6 mouse cellular contexts compared by ENCODE assay signal in genomic region chr13:12616489-12616888, GRCm38 (mm10). TPM values are rescaled to one million over a fixed set of nuclear protein-coding genes. Genes with fewer than 3 reads are reported as not detected.
DNase-seq lines count a peak whose midpoint lies in the region; ATAC-seq lines count a peak whose summit lies in the region.
"Not testable (repeated sequence)": the region's sequence is repeated elsewhere in the genome, so short reads cannot be mapped to it uniquely, and the experiment has no call there.

No protein-coding gene starts in this region.

- 24% methylated on average over 3 of the region's 3 CpGs for WGBS in heart, embryonic 10.5 days
- 12% methylated on average over 3 of the region's 3 CpGs for WGBS in heart, embryonic 14.5 days
- WGBS in liver, embryonic 13.5 days (ENCODE audit: insufficient replicate concordance): 33% methylated on average over 3 of the region's 3 CpGs

- not testable (repeated sequence) for H3K27ac ChIP-seq in heart, embryonic 10.5 days; heart, embryonic 14.5 days (replicated peaks in 1 of 2; ENCODE audit: control insufficient read depth in 1 of 2, insufficient read depth in 1 of 2, low read depth in 2 of 2, low read length in 2 of 2); liver, embryonic 13.5 days

- not testable (repeated sequence) for H3K9me3 ChIP-seq in heart, embryonic 10.5 days; heart, embryonic 14.5 days (ENCODE audit: control insufficient read depth, low read length); liver, embryonic 13.5 days (replicated peaks)

- not testable (repeated sequence) for H3K27me3 ChIP-seq in heart, embryonic 10.5 days (ENCODE audit: insufficient read depth, poor library complexity, severe bottlenecking); heart, embryonic 14.5 days (ENCODE audit: control insufficient read depth, insufficient read depth, low read length); liver, embryonic 13.5 days

- ATAC-seq in heart, embryonic 14.5 days (ENCODE audit: insufficient number of reproducible peaks, insufficient read depth, low FRiP score, low read depth): peak; percentile 22; the same call in 1 of the 2 replicates
- peak; percentile 36 for ATAC-seq in liver, embryonic 13.5 days (ENCODE audit: low read depth)

- H3K4me2 ChIP-seq in heart, embryonic 14.5 days (ENCODE audit: low read length); liver, embryonic 13.5 days: not testable (repeated sequence)

- not testable (repeated sequence) for H3K9ac ChIP-seq in heart, embryonic 14.5 days (ENCODE audit: low read length); liver, embryonic 13.5 days

- H3K4me3 ChIP-seq in heart, embryonic 10.5 days; heart, embryonic 14.5 days (ENCODE audit: control insufficient read depth in 1 of 2, insufficient read depth in 1 of 2, low read depth in 1 of 2, low read length in 2 of 2); liver, embryonic 13.5 days (replicated peaks): not testable (repeated sequence)

- H3K36me3 ChIP-seq in heart, embryonic 10.5 days: peaks cover 25% of the 10 kb centered on the region; the same call in 1 of the 2 replicates
- H3K36me3 ChIP-seq in heart, embryonic 14.5 days (ENCODE audit: control insufficient read depth, insufficient read depth, low read length); liver, embryonic 13.5 days: not testable (repeated sequence)

- peak; percentile 29 to 70 for DNase-seq in adrenal gland, adult (ENCODE audit: inconsistent age in 2 of 2, low spot score in 1 of 2)
- peak; percentile 6 for DNase-seq in adrenal gland, postnatal 14 days
- DNase-seq in heart, embryonic 10.5 days (ENCODE audit: low spot score): peak; percentile 70
- DNase-seq in liver, embryonic 13.5 days: not testable (repeated sequence)
- DNase-seq in ovary, adult 18-20 months (ENCODE audit: low spot score): peak; percentile 9

- peaks cover 18% of the 10 kb centered on the region for H3K4me1 ChIP-seq in heart, embryonic 10.5 days
- H3K4me1 ChIP-seq in heart, embryonic 14.5 days (ENCODE audit: control insufficient read depth in 2 of 2, insufficient read depth in 2 of 2, low read length in 2 of 2): peaks cover 12 to 14% of the 10 kb centered on the region in 2 experiments
- H3K4me1 ChIP-seq in liver, embryonic 13.5 days (replicated peaks): not testable (repeated sequence)

RNA-seq across cellular contexts. Expression of gene Ero1lb, which starts 50.8 kb away (rescaled TPM):
- total RNA-seq in adrenal gland, postnatal 14 days (2021): 13.6 and 15.0 TPM in 2 replicates
- 5.6 and 6.5 TPM in 2 replicates for polyA plus RNA-seq in heart, embryonic 10.5 days (2016; fragmentation: Nextera tagmentation; extraction: Ambion mirVana)
- polyA plus RNA-seq in heart, embryonic 14.5 days (2014; fragmentation: Nextera tagmentation; extraction: Ambion mirVana): 6.9 and 7.7 TPM in 2 replicates
- polyA plus RNA-seq in liver, embryonic 13.5 days (2015; fragmentation: Nextera tagmentation; extraction: Ambion mirVana): 1.9 TPM in 2 replicates
